Mouse (Mus musculus) heart, postnatal 14 days (tissue): ENCODE data around the gene Tmtc3. TPM values are rescaled to one million over a fixed set of nuclear protein-coding genes. Genes with fewer than 3 reads are reported as not detected.
"Not testable (repeated sequence)": the region's sequence is repeated elsewhere in the genome, so short reads cannot be mapped to it uniquely, and the experiment has no call there.

Experiments used
- DNase-seq, 2 experiments: peaks; one replicate each; pipeline ENCODE4 v3.0.0; 2021 to 2022
- intact Hi-C: fragments of 180-260 bp; cut with DNase I; formaldehyde crosslinking; loops from one replicate; pipeline ENCODE4 v1.15.1; 2025
- long read RNA-seq, 2 experiments: library from polyadenylated mRNA; stranded (forward); transcript quantifications; one replicate each; pipeline ENCODE4 v2.0.0; 2021
- total RNA-seq, 2 experiments: library from RNA; stranded (reverse); gene quantifications; 2 replicates each; pipeline ENCODE4 v1.2.3; 2021

The Tmtc3 gene
- 10 to 100 TPM; 13.8 to 17.6 TPM for total RNA-seq
- long read RNA-seq, experiment 1, partial matches to known transcripts = 1 of 1 reads
- long read RNA-seq, experiment 1, other reads (novel, unspliced or antisense) = 0 of 1 reads
- long read RNA-seq, experiment 2, full-length matches to known transcripts = 1 of 2 reads
- long read RNA-seq, experiment 2, partial matches to known transcripts = 1 of 2 reads
- long read RNA-seq, experiment 2, other reads (novel, unspliced or antisense) = 0 of 2 reads

GRCm38 (mm10) chr10:100487097-100487978 is at the start of gene Tmtc3, which contains the start of gene Cep290:
Tmtc3 (minus strand) TSS chr10:100487350.
Cep290 (plus strand) TSS chr10:100487558.
- intact Hi-C loops = no loop called here
- peak; percentile 92 to 93 for DNase-seq

- intact Hi-C loops = no loop called here
- DNase-seq = no peak
Observed at GRCm38 (mm10) chr10:100524499-100525390, 37.6 kb upstream of the Tmtc3 start.

- intact Hi-C loops = no loop called here
- DNase-seq = no peak
Observed at GRCm38 (mm10) chr10:100522330-100522729, 35.2 kb upstream of the Tmtc3 start.

- DNase-seq = no peak
- intact Hi-C loops = no loop called here
Observed at GRCm38 (mm10) chr10:100521617-100522016, 34.5 kb upstream of the Tmtc3 start.

- intact Hi-C loops = no loop called here
- no peak for DNase-seq
Observed at GRCm38 (mm10) chr10:100508170-100508569, 21.0 kb upstream of the Tmtc3 start.

- intact Hi-C loops = no loop called here
- DNase-seq = no peak
Observed at GRCm38 (mm10) chr10:100498309-100498708, 11.2 kb upstream of the Tmtc3 start.

- no peak for DNase-seq
- intact Hi-C loops = no loop called here
Observed at GRCm38 (mm10) chr10:100491916-100492315, 4.8 kb upstream of the Tmtc3 start.

GRCm38 (mm10) chr10:100486701-100487096 is 451 bp downstream of the Tmtc3 start:
- intact Hi-C loops = no loop called here
- no peak for DNase-seq

GRCm38 (mm10) chr10:100479538-100479937 is 7.6 kb downstream of the Tmtc3 start:
- DNase-seq = no peak
- intact Hi-C loops = loop anchor here (5.0 kb wide), 1 partner anchor 837 kb away; no protein-coding TSS in a partner anchor

GRCm38 (mm10) chr10:100475040-100475439 is 12.1 kb downstream of the Tmtc3 start:
- intact Hi-C loops = loop anchor here (5.0 kb wide), 1 partner anchor 833 kb away; no protein-coding TSS in a partner anchor
- no peak for DNase-seq

GRCm38 (mm10) chr10:100460515-100460914 is 26.6 kb downstream of the Tmtc3 start:
- DNase-seq = no peak
- intact Hi-C loops = no loop called here

GRCm38 (mm10) chr10:100449394-100449793 is 37.8 kb downstream of the Tmtc3 start:
- DNase-seq = no peak

GRCm38 (mm10) chr10:100427592-100427991 is 59.6 kb downstream of the Tmtc3 start:
- intact Hi-C loops = no loop called here
- peak; percentile 15 for DNase-seq

More at GRCm38 (mm10) chr10:100449394-100449793, 37.8 kb downstream of the Tmtc3 start:
- intact Hi-C loops = no loop called here

- intact Hi-C loops = no loop called here
- no peak for DNase-seq
Observed at GRCm38 (mm10) chr10:100415566-100415965, 71.6 kb downstream of the Tmtc3 start.

GRCm38 (mm10) chr10:100402301-100402700 is 84.8 kb downstream of the Tmtc3 start:
- DNase-seq, intact Hi-C loops: not testable (repeated sequence)

Other genes with a start within 250 kb of the Tmtc3 start
- gene Gm4301, start 151.7 kb downstream of the Tmtc3 start, total RNA-seq = not detected
- gene Gm4302, start 146.5 kb downstream of the Tmtc3 start, total RNA-seq = not detected
- gene Gm4303, start 141.4 kb downstream of the Tmtc3 start, total RNA-seq = not detected
- not detected for gene Gm4305, start 136.3 kb downstream of the Tmtc3 start, total RNA-seq
- gene Gm4307, start 126.0 kb downstream of the Tmtc3 start, total RNA-seq = not detected
- gene Gm4312, start 104.8 kb downstream of the Tmtc3 start, total RNA-seq = not detected
- 1 to 10 TPM; 3.3 to 3.7 TPM for gene Cep290, start 208 bp upstream of the Tmtc3 start, total RNA-seq
- 1 to 10 TPM; 4.6 to 5.1 TPM for gene 4930430F08Rik, start 103.1 kb upstream of the Tmtc3 start, total RNA-seq
- not detected for gene 1700017N19Rik, start 103.1 kb upstream of the Tmtc3 start, total RNA-seq